Mouse (Mus musculus) olfactory bulb, adult 2 months (tissue): ENCODE measurements around the gene Cxcr4.

ENCODE experiments used
- CTCF ChIP-seq: fragments of 200-500 bp; IDR thresholded peaks from 2 replicates; pipeline ENCODE4 v1.5.1; 2012; ENCODE audit warnings: low read depth, mild to moderate bottlenecking, low read length, moderate library complexity; ENCODE audit not compliant: insufficient read depth
- POLR2A ChIP-seq: fragments of 200-500 bp; IDR thresholded peaks from 2 replicates; pipeline ENCODE4 v1.6.1; 2012; ENCODE audit warnings: mild to moderate bottlenecking, low read depth, low read length, moderate library complexity; ENCODE audit not compliant: insufficient read depth

- TF ChIP-seq POLR2A (no peak), CTCF (no peak)
Measured at GRCm38 (mm10) chr1:128605794-128606193, 13.7 kb upstream of the Cxcr4 start.
